Mouse (Mus musculus): ENCODE measurements around the gene Ddx6. TPM values are rescaled to one million over a fixed set of nuclear protein-coding genes. Genes with fewer than 3 reads are reported as not detected.

Gene Ddx6
- polyA plus RNA-seq, 1 experiment from 2014 or later: 9.8 TPM

DNA sequence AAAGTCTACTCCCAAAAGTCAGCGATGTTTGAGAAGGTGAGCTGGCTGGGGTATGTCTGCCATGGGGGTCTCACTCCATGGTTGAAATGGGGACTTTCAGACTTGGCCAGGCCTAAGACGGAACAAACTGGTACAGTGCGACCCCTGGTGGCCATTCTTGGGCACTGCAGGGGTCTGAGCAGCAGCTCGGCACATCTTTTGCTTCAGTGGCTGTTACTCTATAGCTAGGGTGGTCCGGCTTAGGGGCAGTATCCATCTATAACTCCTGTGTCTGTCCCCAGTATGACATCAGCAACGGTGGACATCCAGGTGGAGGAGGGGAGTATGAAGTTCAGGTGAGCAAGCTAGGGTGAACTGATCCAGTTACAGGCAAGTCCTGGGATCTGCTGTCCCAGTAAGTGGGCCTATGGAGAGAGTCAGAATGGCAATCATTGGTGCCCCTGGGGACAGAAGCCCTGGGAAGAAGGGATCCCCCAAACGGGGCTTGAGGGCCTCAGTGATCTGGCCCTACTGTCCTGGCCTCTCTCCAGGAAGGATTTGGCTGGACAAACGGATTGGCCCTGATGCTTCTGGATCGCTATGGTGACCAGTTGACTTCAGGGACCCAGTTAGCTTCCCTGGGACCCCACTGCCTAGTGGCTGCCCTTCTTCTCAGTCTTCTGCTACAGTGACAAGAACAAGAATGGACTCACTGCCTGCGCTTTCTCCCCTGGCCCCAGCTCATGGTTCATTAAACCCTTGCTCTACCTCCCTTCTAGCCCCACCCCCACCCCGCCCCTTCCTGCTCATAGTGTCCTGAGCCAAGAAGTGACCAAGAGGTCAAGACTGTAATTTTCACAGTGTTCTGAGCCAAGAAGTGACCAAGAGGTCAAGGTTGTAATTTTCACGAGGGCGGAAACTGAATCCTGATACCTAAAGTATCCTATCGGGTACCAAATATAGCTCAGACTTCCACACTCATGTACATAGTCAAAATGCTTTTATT is 80.9 kb downstream of the Ddx6 start:
- Histone ChIP-seq H3K36me3 (ENCODE audit: control insufficient read depth, insufficient read depth, low read length) (peaks cover 3% of the 10 kb centered on the region; the same call in 1 of the 2 replicates), H3K4me1 (ENCODE audit: control insufficient read depth, insufficient read depth, low read length) (0 out of 2 replicates have a peak, but pooled peaks cover 3% of the 10 kb centered on the region), H3K4me2 (ENCODE audit: low read depth, low read length) (no peak overlapping the region), H3K27ac (ENCODE audit: low read length) (no peak overlapping the region), H3K9me3 (ENCODE audit: control insufficient read depth, low read length) (no peaks in the 10 kb centered on the region), H3K4me3 (ENCODE audit: low read length) (no peak overlapping the region), H3K9ac (ENCODE audit: low read depth, low read length) (no peak overlapping the region), H3K27me3 (replicated peaks; ENCODE audit: control insufficient read depth, insufficient read depth, low read length) (no peaks in the 10 kb centered on the region)
- peak; percentile 66 for ATAC-seq
- WGBS: 41% methylated on average over 14 of the region's 14 CpGs

GRCm38 (mm10) chr9:44686638-44687037 is 81.9 kb downstream of the Ddx6 start:
- Histone ChIP-seq H3K36me3 (ENCODE audit: control insufficient read depth, insufficient read depth, low read length) (peaks cover 3% of the 10 kb centered on the region; the same call in 1 of the 2 replicates), H3K27me3 (replicated peaks; ENCODE audit: control insufficient read depth, insufficient read depth, low read length) (no peaks in the 10 kb centered on the region), H3K9ac (ENCODE audit: low read depth, low read length) (no peak overlapping the region), H3K4me2 (ENCODE audit: low read depth, low read length) (no peak overlapping the region), H3K4me3 (ENCODE audit: low read length) (no peak overlapping the region), H3K27ac (ENCODE audit: low read length) (no peak overlapping the region), H3K4me1 (ENCODE audit: control insufficient read depth, insufficient read depth, low read length) (peaks cover 11% of the 10 kb centered on the region), H3K9me3 (ENCODE audit: control insufficient read depth, low read length) (no peaks in the 10 kb centered on the region)
- ATAC-seq: no peak
- 69% methylated on average over 5 of the region's 5 CpGs for WGBS

DNA sequence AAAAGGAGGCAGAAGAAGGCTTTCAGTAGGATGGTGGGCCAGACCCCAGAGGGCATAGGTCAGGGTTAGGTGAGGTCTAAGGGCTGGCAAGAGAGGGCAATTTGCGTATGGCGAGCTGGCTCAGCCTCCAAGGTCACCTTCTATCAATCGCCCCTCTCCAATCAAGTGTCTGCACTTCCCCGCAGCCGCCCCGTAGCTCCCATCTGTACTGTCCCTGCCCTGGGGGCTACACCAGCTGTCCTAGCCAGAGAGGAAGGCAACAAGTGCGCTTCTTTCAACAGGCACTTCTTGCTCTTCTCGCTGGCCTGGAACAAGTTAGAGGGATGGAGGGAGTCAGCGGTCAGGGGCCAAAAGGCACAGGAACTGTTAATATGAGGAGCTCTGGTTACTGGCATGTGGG is 83.3 kb downstream of the Ddx6 start:
- no peaks in the 10 kb centered on the region for H3K27me3 ChIP-seq (replicated peaks; ENCODE audit: control insufficient read depth, insufficient read depth, low read length)
- peaks cover 18% of the 10 kb centered on the region for H3K4me1 ChIP-seq (ENCODE audit: control insufficient read depth, insufficient read depth, low read length)
- H3K36me3 ChIP-seq (ENCODE audit: control insufficient read depth, insufficient read depth, low read length): peaks cover 3% of the 10 kb centered on the region; the same call in 1 of the 2 replicates
- H3K9ac ChIP-seq (ENCODE audit: low read depth, low read length): no peak overlapping the region
- H3K27ac ChIP-seq (ENCODE audit: low read length): no peak overlapping the region
- no peaks in the 10 kb centered on the region for H3K9me3 ChIP-seq (ENCODE audit: control insufficient read depth, low read length)
- 79% methylated on average over 9 of the region's 9 CpGs for WGBS
- H3K4me3 ChIP-seq (ENCODE audit: low read length): no peak overlapping the region
- no peak for ATAC-seq
- no peak overlapping the region for H3K4me2 ChIP-seq (ENCODE audit: low read depth, low read length)

Other genes starting within 250 kb of the Ddx6 start
- 37.1 and 40.2 TPM in 2 replicates for gene Vps11, start 243.2 kb upstream of the Ddx6 start, polyA plus RNA-seq (2015; fragmentation: Nextera tagmentation; extraction: Ambion mirVana)
- gene Hyou1, start 225.4 kb upstream of the Ddx6 start, polyA plus RNA-seq (2015; fragmentation: Nextera tagmentation; extraction: Ambion mirVana): 36.5 and 41.2 TPM in 2 replicates
- 87.2 and 101 TPM in 2 replicates for gene Slc37a4, start 208.0 kb upstream of the Ddx6 start, polyA plus RNA-seq (2015; fragmentation: Nextera tagmentation; extraction: Ambion mirVana)
- 1,622 and 1,645 TPM in 2 replicates for gene Rps25, start 197.8 kb upstream of the Ddx6 start, polyA plus RNA-seq (2015; fragmentation: Nextera tagmentation; extraction: Ambion mirVana)
- gene Trappc4, start 197.3 kb upstream of the Ddx6 start, polyA plus RNA-seq (2015; fragmentation: Nextera tagmentation; extraction: Ambion mirVana): 110 and 122 TPM in 2 replicates
- gene Ccdc84, start 186.3 kb upstream of the Ddx6 start, polyA plus RNA-seq (2015; fragmentation: Nextera tagmentation; extraction: Ambion mirVana): 23.3 and 25.9 TPM in 2 replicates
- gene Foxr1, start 163.8 kb upstream of the Ddx6 start, polyA plus RNA-seq (2015; fragmentation: Nextera tagmentation; extraction: Ambion mirVana): not detected in 2 replicates
- 0.61 and 0.80 TPM in 2 replicates for gene Upk2, start 149.9 kb upstream of the Ddx6 start, polyA plus RNA-seq (2015; fragmentation: Nextera tagmentation; extraction: Ambion mirVana)
- gene Bcl9l, start 122.1 kb upstream of the Ddx6 start, polyA plus RNA-seq (2015; fragmentation: Nextera tagmentation; extraction: Ambion mirVana): 5.1 and 5.9 TPM in 2 replicates
- 1.1 TPM in 2 replicates for gene Cxcr5, start 43.0 kb upstream of the Ddx6 start, polyA plus RNA-seq (2015; fragmentation: Nextera tagmentation; extraction: Ambion mirVana)
- gene Treh, start 68.3 kb downstream of the Ddx6 start, polyA plus RNA-seq (2015; fragmentation: Nextera tagmentation; extraction: Ambion mirVana): 0.09 and 0.16 TPM in 2 replicates
- gene Phldb1, start 130.3 kb downstream of the Ddx6 start, polyA plus RNA-seq (2015; fragmentation: Nextera tagmentation; extraction: Ambion mirVana): 12.9 and 14.4 TPM in 2 replicates
- gene Arcn1, start 163.0 kb downstream of the Ddx6 start, polyA plus RNA-seq (2015; fragmentation: Nextera tagmentation; extraction: Ambion mirVana): 187 and 196 TPM in 2 replicates
- 68.1 and 71.4 TPM in 2 replicates for gene Ift46, start 163.0 kb downstream of the Ddx6 start, polyA plus RNA-seq (2015; fragmentation: Nextera tagmentation; extraction: Ambion mirVana)
- 5.9 and 7.0 TPM in 2 replicates for gene Tmem25, start 194.4 kb downstream of the Ddx6 start, polyA plus RNA-seq (2015; fragmentation: Nextera tagmentation; extraction: Ambion mirVana)
- gene Ttc36, start 198.2 kb downstream of the Ddx6 start, polyA plus RNA-seq (2015; fragmentation: Nextera tagmentation; extraction: Ambion mirVana): 3.5 and 5.8 TPM in 2 replicates

Measured in intestine, embryonic 16.5 days (tissue).